Mouse (Mus musculus): Measurements from ENCODE around the gene Hoxb6.
A peak's percentile ranks its signal among the peaks of the same experiment; 100 is the strongest.

Hoxb6 gene

DNA sequence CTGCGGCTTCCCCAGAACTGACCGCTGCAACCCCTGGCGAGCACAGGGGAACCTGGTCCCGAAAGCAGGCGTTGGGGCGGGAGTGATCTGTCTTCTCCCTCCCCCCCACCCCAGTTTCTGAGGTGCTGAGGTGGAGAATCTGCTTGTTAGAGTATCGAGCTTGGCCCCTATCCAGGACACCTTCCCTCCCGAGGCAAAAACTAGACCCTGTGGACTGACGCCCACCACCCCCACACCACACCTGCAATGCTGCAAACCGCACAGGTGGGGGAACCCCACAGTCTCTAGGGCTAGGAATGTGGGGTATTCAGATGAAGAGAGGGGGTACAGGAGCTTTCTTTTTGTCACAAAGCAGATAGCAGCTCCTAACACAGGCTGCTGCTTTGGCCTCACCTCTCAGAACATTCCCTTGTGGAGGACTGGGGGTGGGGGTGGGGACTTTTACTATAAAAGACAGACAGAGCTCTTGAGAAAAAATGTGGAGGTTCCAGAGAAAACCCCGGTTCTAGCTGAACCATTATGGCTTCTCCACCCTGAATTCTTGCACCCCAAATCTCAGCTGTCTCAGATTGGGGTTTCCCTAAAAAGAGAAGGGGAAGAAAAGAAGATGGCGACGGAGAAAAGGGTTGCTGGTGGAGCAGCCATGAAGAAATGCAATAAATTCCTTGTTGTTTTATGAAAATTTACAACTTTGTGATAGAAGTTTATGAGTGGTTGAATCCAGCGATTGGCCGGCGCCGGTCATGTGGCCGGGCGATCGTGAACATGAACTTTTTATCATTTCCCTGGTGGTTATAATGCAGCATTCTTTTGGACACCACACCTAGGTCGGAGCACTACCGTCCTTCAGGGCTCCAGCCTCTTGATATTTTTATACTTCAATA, at the start of gene Hoxb6:
Gene Hoxb6 (plus strand): TSS at position 796 of the 884 bp plus-strand sequence.
- DNase-seq (ENCODE audit: low read depth, low spot score) = no peak

DNA sequence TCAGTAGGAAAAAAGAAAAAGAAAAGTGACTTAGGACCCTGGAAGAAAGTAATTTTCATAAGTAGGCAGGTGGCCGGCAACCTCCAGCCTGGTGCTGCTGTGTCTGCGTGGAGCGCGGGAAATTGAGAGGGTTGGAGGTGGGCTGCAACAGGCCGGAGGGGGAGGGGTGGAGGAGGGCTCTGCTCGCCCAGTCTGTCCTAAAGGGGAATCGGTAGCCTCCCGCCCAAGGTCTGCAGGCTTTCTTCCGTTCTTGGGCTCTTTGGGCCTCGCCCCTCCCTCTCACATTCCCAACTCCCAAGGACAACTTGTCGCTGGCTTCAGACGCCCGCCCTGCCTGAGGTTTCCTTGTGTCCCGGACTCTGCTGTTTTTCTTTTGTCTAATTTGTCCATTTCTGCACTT, 41.4 kb upstream of the Hoxb6 start:
- no peak for DNase-seq (ENCODE audit: low read depth, low spot score)

DNA sequence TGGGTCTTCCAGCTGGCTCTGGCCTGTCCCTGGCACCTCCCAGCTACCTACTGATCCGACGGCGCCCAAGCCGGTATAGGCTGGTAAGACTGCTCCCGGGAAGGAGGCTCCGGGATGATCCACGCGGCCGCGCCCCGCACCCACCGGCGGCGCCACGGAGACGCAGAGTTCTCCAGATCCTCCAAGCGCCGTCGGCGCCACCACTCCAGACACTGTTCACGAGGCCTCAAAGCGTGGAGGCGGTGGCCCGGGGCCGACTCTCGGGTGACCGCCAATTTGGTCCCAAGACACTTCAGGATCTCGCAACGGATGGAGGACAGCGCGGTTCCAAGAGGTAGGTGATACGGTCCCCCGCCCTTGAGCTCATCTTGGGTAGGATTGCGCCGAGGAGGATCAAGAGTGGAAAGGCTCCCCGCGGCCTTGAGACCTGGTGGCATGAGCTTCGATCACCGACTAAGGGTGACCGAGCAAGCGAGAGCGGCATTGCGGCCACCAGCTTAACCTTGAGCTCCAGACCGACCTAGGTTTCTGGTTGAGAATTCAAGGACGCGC, 40.7 kb upstream of the Hoxb6 start:
- no peak for DNase-seq (ENCODE audit: low read depth, low spot score)

DNA sequence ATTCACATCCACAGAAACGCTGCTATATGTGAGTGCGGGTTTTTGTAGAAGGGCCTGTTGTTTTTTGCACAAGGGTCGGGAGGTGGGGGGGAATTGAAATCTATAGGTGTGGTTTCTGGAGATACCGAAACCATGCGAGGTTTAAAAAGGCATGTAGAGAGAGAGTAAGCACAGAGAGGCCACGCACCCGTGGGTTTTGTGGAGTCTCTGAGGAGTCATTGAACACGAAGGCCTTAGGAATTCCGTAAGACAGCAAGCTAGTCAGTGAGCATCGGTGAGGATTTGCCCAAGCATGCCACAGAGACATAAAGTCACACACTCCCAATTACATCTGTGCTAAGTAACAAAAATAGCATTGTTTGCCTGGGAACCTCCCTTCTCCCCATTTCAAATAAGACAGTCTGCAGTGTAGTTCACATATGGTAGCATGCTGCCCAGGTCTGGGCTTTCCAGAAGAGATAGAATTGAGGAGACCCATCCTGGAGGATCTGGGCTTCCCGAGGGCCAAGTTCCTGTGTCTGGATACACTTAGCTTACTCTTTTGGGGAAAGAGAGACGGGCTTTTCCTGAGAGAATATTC, 39.6 kb upstream of the Hoxb6 start:
- no peak for DNase-seq (ENCODE audit: low read depth, low spot score)

DNA sequence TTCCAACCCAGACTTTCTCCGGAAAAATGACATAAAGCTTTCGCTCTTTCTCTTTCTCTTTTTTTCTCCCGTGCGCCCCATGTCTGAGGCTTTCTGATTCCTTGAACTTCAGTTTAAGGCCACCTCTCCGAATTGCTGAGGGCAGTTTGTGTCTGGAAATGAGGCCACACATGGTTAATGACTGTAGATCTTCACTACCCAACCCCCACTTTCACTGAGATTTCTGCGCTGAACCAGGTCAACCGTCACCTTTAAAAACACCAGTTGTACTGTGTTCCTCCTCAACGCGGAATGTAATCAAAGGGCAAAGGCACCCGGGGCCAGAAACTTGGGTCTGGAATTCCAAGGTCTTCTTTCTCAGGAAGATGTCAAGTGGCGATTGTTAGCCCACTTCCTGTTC, 38.1 kb upstream of the Hoxb6 start:
- DNase-seq (ENCODE audit: low read depth, low spot score) = no peak

DNA sequence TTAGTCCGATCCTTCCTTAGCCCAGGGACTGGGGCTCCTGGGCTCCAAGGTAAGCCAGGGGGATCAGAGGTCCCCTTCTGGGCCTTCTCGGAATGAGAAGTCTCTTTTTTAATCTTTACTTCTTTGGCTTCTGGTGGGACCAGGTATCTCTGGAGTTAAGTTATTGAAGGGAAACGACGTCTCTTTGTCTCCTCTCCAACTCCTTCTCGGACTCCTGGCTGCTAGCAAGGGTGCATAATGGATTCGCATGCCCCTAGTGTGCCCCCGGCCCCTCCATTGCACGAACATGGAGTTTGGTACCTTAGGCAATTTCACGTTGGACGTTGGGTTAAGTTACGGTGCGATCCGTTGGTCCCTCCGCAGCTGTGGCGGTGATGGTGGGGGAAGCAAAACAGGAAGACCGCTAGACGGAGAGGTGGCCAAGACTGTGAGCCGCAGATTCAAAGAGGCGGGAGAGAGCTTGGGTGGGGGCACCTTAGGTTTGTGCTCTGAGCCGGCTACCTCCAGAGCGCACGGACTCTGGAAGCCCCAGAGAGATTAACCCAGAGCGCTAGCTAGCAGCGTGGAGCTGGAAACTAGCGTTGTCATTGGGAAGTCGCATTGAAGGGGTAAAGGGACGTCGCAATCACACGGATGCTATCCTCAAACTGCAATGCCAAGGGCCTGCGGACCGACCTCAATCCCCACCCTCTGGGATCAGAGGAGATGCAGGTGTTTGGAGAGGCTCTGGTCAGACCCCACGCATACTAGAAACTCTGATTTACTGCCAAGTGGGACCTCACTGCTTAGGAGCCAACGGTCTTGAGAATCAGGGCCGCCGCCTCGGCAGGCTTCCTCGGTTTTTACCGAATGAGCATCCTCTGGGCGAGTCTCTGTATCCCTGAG, 36.9 kb upstream of the Hoxb6 start:
- DNase-seq (ENCODE audit: low read depth, low spot score) = no peak

DNA sequence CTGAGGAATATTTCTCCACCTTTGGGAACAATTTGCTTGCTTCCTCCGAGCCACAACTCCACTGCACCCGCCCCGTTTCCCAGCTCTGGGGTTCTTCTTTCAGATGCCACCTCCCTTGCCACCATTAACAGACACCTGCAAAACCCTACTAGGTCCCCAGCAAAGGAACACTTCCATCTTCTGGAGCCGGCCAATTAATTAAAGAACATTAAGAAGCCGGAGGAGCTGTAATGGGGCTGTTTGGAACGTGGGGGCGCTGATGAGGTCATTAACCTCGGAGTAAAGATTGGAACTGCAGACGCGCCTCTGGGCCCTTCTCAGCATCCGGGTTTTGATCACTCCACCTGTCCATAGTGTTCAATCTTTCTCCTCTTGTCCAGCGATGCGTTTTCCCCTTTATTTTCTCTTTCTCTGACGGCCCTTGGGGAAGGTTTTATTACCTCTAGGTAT, 36.3 kb upstream of the Hoxb6 start:
- peak; percentile 36 for DNase-seq (ENCODE audit: low read depth, low spot score)

DNA sequence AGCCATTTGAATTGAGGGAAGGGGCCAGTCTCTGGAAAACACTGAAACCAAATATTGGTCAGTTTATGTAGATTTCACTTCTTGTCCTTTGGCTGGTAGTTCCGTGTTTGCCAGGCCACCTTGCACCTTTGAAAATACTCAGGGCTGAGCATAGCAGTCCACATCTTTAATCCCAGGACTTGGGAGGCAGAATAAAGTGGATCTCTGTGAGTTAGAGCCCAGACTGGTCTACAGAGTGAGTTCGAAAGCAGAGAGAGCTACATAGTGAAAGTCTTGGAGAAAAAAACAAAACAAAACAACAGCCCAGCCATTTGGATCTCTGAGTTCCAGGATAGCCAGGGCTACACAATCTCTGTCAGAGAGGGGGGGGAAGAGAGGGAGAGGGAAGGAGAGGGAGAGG, 35.1 kb upstream of the Hoxb6 start:
- no peak for DNase-seq (ENCODE audit: low read depth, low spot score)

DNA sequence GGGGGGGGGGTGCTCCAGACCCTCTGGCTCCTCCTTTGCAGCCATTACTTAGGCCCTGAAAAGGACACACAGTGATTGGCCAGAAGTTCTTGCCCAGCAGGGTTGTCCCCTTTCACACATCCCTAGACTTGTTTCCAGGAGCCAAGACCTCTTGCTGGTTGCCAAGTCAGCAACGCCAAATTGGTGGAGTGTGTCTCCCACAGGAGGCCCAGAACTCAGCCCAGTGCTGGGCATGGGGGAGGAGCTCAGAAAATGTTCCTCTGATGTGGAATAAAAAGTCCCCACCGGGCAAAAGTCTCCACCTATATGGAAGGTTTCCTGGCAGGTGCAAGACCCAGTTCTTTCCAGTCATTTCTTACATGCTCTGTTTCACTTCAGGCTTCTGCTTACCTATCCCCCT, 33.2 kb upstream of the Hoxb6 start:
- DNase-seq (ENCODE audit: low read depth, low spot score) = no peak

DNA sequence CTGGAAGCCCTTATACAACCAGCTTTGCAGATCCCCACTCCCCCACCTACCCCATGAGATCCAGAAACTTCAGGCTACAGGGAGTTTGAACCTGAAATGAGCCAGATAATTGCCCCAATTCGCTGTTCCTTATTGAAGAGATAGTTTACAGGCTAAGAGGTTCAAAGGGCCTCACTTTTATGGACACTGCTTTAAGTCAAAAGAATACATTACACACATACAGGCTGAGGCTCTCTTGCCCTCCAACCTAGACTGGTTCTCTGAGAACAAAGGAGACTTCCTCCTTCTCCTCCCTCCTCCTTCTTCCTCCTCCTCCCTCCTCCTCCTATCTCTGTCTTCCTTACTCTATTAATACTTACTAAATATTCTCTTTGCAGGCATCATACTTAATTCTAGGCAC, 32.8 kb upstream of the Hoxb6 start:
- DNase-seq (ENCODE audit: low read depth, low spot score) = no peak

DNA sequence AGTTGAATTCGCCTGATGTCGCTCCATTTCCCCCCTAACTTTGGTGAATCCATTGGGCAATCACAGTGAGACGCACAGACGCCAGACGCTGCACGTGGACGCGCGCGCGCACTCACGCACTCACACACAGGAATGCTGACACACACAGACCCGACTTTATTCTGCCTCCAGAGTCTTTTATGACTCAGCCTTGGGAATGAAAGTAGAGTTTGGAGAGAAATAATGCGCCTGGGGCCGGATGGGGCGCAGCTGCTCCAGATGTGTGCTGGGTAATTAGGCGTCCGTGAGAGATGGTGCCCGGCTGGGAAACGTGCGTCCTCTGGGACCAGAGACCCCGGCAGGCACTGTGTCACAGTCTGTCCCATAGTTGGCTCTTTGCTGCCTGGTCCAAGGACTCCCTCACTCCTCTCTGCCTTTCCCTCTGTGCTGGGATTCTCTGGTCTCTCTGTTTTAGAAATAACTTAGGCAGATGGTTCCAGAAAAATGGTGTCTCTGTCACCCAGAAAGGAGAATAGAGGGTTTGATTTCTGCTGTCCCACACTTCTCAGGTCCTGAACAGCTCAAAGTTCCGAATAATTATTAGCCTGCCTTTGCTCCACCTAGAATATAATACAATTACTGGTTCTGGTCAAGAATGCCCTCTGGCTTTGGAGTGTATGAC, 31.8 kb upstream of the Hoxb6 start:
- DNase-seq (ENCODE audit: low read depth, low spot score) = no peak

DNA sequence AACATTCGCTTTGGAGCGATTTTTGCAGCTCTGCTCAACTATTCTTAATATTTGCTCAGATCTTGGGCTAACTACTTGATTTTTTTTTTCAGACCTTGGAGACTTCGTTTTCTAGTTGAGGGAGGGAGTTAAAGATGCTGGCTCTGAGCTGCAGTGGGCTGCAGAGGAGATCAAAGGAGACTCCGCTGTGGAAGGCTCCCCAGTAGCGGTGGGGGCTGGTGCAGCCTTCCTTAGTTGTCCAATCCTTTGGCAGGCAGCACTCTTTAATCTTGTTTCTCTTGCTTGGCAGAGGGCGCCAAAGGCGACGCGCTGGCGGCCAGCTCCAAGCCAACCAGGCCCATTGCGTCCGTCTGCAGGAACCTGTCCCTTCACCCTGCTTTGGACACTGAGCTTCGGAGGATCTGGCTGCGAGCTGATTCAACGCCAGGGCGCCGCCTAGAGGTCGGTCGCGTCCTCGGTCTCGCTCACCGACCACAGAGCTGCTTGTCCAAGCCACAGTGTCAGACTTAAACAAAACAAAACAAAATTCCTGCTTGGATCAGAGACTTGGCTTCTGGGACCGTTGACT, 30.9 kb upstream of the Hoxb6 start:
- DNase-seq (ENCODE audit: low read depth, low spot score) = peak; percentile 74

DNA sequence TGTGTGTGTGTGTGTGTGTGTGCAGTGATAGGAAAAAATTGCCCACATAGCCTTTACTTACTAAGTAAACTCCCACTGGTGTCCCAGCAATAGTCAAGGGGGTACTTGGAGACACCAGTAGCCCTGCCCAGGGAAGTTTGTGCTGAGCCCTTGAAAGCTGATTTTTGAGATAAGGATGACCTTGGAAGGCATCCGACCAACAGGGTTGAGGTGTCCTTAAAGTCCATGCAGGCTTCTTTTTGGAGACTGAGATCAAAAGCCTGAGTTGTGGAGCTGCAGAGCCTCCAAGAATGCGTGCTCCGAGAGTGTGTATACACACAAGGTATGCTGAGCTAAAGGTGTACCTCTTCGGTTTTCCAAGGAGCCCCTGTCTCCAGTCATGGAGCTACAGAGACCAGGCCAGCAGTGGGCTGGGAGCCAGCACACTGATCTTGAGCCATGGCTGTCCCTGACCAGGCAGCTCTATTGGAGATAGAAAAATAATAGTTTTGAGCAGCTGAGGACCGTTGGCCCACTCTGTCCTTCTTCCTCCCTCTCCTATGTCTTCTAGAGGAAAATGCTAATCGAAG, 29.9 kb upstream of the Hoxb6 start:
- DNase-seq (ENCODE audit: low read depth, low spot score) = no peak

DNA sequence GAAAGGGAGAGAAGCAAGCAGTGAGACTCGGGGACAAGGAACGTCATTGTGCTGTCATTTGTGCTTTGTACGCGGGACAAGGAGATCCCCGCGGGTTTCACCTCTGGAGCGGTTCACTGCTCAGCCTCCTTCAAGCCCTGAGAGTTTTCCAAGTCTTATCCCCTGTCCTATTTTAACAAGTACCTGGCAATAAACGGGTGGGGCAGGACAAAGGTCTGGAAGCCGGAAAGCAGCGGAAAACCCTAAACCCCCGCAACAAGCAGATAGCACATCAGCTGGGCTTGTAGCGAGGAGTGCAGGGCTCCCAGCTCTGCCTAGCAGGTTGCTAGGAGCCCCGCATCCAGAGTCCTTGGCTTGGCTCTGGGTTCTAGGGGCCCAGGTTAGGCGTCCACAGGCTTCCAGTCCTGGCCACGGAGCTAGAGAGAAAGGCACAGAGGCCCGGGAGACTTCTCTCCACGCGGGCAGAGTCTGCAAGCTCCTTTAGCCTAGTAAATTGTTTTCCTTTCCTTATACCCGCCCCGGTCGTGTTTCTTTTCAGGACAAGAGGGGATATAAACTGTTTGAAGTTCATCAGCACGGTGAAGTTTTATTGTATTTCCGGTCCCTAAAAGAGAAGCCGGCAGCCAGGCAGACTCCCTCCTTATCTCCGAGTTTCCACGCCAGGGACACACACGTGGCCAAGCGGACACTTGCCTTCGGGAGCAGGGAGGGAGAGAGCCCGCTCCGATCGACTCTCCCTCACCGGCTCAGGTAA, 28.5 kb upstream of the Hoxb6 start:
- no peak for DNase-seq (ENCODE audit: low read depth, low spot score)

DNA sequence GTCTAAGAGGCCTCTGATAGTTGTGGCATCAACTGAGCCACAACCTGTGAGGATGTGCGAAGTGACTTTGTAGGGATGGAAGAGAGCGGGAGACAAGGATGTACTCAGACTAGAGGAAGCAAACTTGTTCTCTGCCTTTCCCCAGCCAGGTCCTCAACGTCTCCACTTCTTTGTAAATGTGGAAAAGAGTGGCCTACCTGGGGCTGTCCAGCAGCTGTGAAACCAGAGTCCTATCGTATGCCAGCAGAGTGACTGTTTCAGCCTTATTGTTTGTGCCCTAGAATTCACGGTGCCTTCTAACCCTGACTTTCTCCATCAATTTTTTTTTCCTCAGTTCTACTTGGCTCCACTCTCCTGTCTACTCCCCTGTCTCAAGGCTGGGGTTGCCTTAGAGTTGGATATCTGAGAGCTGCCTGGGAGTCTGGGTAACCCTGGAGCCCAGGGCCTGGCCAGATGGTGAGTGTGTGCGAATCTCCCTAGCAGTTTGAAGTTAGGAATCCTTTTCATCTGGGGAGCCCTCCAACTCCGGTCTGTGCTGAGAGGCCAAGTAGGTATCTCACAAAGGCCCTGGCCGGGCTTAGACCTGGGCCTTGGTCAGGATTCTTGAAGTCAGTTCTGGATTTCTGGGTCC, 27.8 kb upstream of the Hoxb6 start:
- no peak for DNase-seq (ENCODE audit: low read depth, low spot score)

DNA sequence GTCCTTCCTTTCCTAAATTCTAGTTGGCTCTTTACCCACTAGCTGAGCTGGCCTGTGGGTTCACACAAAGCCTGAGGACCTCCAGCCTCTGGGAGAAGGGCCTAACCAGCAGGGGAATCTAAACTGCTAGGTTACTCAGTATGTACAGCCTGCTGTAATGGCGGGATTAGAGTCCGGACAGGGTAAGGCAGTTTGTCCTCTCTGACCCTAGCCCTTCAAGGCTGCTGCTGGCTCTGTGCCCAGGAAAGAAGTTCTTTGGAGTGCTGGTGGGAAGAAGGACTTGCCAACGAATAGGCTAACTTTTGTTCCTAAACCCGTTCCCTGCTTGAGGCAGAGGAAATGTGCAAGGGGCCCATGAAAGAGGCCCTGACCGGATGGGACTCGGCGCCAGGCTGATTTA, 26.3 kb upstream of the Hoxb6 start:
- DNase-seq (ENCODE audit: low read depth, low spot score) = no peak

DNA sequence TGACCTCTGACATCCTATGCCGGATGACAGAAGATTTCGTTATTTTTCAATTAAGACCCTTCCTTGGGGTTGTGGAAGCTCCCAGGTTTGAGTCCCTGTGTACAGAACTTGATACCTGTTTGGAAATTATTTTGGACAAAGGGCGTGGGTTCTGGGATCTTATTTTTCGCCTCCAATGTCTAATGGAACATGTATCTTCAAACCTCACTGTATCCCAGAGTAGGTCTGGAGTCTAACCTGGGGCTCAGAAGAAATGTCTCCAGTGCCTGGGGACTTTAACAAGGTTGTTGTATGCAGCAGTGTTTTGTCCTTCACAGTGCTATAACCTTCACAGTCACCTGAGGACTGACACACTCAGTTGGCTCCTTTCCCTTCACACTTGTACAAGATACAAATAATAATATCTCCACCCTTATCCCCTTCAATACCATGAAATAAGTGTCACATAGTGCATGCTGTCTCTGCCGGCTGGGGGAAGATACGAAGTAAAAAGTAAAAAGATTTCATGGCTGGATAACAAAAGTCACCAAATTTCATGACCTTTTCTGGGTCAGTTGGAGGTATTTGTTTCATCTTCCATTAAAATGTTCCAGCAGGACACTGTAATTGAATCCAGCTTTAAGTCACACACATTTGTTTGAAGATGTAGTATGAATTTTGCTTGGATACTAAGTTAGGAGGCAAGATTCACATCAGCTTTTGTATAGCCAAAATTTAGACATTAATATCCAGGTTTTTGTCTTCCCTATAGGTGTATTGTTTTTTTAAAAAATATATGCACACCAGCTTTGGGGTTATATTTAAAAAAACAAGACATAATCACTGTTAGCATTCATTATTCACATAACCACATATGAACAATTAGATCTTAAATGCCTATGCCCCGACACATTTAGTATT, 25.0 kb upstream of the Hoxb6 start:
- no peak for DNase-seq (ENCODE audit: low read depth, low spot score)

DNA sequence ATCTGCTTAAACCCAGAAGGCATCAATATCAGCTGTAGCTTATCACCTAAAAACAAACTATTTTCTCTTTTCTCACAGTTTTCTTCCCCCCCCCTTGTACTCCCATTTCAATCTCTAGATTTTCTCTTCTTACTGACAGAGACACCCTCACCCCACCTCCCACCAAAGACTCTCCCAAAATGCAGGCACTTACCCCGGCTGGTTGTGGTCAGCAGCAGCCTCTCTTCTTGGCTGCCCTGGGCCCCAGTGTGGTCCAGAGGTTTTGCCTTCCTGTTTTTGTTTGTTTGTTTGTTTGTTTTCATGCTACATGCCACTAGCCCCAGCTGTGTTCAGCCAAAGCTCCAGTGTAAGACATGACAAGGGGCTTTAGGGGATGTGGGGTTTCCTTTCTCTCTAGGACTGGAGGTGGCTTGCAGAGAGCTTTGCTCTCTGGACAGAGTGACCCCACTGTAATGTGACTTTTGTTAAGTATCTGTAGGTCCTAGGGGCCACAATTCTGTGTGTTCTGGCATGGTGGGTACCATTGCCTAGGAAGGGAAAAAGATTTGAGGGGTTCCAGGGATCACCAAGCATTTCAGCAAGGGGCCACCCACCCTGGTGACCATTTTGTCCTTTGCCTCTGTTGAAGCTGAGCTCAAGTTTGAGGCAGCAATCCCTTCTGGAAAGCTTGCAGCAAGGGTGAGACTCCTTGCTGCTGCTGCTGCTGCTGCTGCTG, 24.1 kb upstream of the Hoxb6 start:
- no peak for DNase-seq (ENCODE audit: low read depth, low spot score)

All from CD4-positive, CD25-positive, alpha-beta regulatory T cell, adult 2 months (primary cell).